Mouse (Mus musculus) ES-E14 (cell line): Measurements from ENCODE around the gene Anxa4. TPM values are rescaled to one million over a fixed set of nuclear protein-coding genes. Genes with fewer than 3 reads are reported as not detected.

ENCODE experiments used
- DNase-seq: peaks from one replicate; pipeline ENCODE4 v3.0.0-alpha.2; 2013; ENCODE audit warnings: low read depth, low spot score
- H3K27ac ChIP-seq: 2 replicates; pipeline ENCODE4 v1.5.1; 2012; ENCODE audit warnings: low read depth, mild to moderate bottlenecking, low read length, moderate library complexity, mixed read lengths; ENCODE audit not compliant: poor library complexity, insufficient read depth, severe bottlenecking
- H3K36me3 ChIP-seq: 2 replicates; pipeline ENCODE4 v1.6.1; 2012; ENCODE audit warnings: mild to moderate bottlenecking, low read length, moderate library complexity, mixed read lengths; ENCODE audit not compliant: control insufficient read depth, poor library complexity, insufficient read depth, severe bottlenecking
- H3K4me1 ChIP-seq, 2 experiments: fragments of 150-350 bp in 1 of 2; sonication (generic) in 1 of 2; 2 replicates each; pipeline ENCODE4 v1.6.1; 2012; ENCODE audit warnings: low read length in 2 of 2, mild to moderate bottlenecking in 1 of 2, mixed read lengths in 1 of 2; ENCODE audit not compliant: control insufficient read depth in 2 of 2, insufficient read depth in 2 of 2, poor library complexity in 1 of 2
- H3K4me3 ChIP-seq, 2 experiments: fragments of 150-350 bp in 1 of 2; sonication (generic) in 1 of 2; 2 replicates each; pipeline ENCODE4 v1.5.1; 2012; ENCODE audit warnings: low read length in 2 of 2, low read depth in 1 of 2, mild to moderate bottlenecking in 1 of 2, mixed read lengths in 1 of 2; ENCODE audit not compliant: insufficient read depth in 1 of 2, poor library complexity in 1 of 2, severe bottlenecking in 1 of 2
- H3K9ac ChIP-seq: 2 replicates; pipeline ENCODE4 v1.6.1; 2012; ENCODE audit warnings: low read depth, mild to moderate bottlenecking, low read length, mixed read lengths; ENCODE audit not compliant: poor library complexity, insufficient read depth, severe bottlenecking
- H3K9me3 ChIP-seq: fragments of 150-350 bp; sonication (generic); 2 replicates; pipeline ENCODE4 v1.6.1; 2012; ENCODE audit warnings: low read depth, mild to moderate bottlenecking, low read length; ENCODE audit not compliant: control insufficient read depth, insufficient read depth
- CHD2 ChIP-seq: IDR thresholded peaks from 2 replicates; pipeline ENCODE4 v1.6.1; 2014; ENCODE audit warnings: mild to moderate bottlenecking, low read depth, low read length, inconsistent platforms
- HCFC1 ChIP-seq: IDR thresholded peaks from 2 replicates; pipeline ENCODE4 v1.6.1; 2012; ENCODE audit warnings: low read length, inconsistent platforms, borderline replicate concordance; ENCODE audit not compliant: insufficient read depth
- MAFK ChIP-seq: IDR thresholded peaks from 2 replicates; pipeline ENCODE4 v1.6.1; 2014; ENCODE audit warnings: mild to moderate bottlenecking, low read depth, low read length, inconsistent platforms; ENCODE audit not compliant: insufficient read depth
- ZC3H11A ChIP-seq: IDR thresholded peaks from 2 replicates; pipeline ENCODE4 v1.6.1; 2012; ENCODE audit warnings: low read depth, mild to moderate bottlenecking, inconsistent platforms, low read length, borderline replicate concordance
- ZNF384 ChIP-seq: IDR thresholded peaks from 2 replicates; pipeline ENCODE4 v1.6.1; 2012; ENCODE audit warnings: low read depth, low read length, inconsistent platforms
- in situ Hi-C, 2 experiments: fragments of 600-800 bp; cut with MboI; formaldehyde crosslinking; loops; one replicate each; pipeline ENCODE4 v1.15.1; 2025; ENCODE audit warnings: low sequenced_read_pairs in 2 of 2, inconsistent platforms in 1 of 2; ENCODE audit not compliant: unreplicated experiment in 2 of 2
- total RNA-seq: library from RNA; depleted of rRNA; stranded (reverse); fragments of 300-350 nt; gene quantifications from 2 replicates; pipeline ENCODE4 v1.2.3, GENCODE M21; 2012; rRNA removed

Gene Anxa4
- total RNA-seq, 1 experiment: 22.1 TPM

DNA sequence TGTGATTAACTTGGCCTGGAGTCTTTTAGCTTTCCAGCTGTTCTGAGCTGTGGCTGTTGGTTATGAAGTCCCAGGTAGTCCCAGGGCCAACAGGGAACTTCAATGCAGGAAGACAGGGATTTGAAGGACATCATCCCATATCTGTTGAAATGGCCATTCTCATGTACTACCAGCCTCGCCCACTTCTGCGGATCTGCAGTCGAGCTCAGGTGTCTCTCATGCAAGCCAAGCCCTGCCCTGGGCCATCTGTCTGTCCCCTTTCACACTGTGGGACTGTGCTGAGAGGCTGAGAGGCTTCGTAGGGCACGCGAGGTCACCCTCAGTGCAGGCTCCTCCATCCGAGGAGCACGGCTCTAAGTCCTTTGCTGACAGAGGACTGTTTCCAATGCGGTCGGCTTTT lies 97.2 kb downstream of the Anxa4 start:
- DNase-seq: no peak
- Histone ChIP-seq H3K9ac (no peak overlapping the region), H3K9me3 (no peaks in the 10 kb centered on the region), H3K4me1 (no peaks in the 10 kb centered on the region; a peak in 1 of 4 replicates), H3K27ac (no peak overlapping the region), H3K36me3 (peaks cover 8% of the 10 kb centered on the region; the same call in 1 of the 2 replicates), H3K4me3 (no peak overlapping the region)
- in situ Hi-C loops: no loop called here
- TF ChIP-seq HCFC1: no peak
- TF ChIP-seq ZC3H11A: no peak

DNA sequence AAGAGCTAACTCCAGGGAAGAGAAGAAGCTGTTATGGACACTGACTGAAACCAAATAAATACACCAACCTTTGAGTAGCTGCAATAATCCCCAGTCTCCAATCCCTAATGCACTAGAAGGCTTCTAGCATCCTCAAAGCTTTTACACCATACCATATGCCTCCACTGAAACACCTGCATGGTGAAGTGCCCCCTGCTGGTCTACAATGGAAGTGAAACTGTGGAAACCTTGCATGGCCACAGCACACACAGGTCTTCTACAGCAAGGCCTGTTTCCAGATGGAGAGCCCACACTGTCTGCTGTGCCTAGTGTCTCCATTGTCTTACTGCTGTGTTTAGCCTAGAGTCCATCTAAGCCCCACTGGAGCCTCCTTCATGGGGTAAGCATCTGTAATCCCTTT lies 98.9 kb downstream of the Anxa4 start:
- TF ChIP-seq ZNF384 (no peak), ZC3H11A (0 out of 2 replicates have a peak, but pooled peaks have one; percentile 21)
- peaks cover 7% of the 10 kb centered on the region; the same call in 1 of the 2 replicates for H3K36me3 ChIP-seq
- peak; percentile 70 for DNase-seq

DNA sequence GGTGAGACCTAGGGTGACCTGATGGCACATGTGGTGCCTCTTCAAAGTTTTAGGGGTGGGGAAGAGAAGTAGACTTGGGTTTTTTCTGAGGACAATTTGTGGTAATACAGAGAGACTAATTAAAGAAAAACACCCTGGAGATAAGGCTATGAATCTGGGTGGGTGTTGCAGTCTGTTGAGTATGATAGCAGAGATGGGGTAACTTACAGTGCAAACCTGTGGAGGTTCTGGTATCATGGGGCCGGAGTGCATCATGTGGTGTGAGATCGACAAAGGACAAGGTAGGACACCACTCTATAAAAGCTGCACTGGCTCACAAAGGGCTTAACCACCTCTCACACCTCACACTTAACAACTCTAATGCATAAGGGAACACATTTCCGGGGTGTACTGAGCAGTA lies 103.7 kb downstream of the Anxa4 start:
- Histone ChIP-seq H3K4me3 (no peak overlapping the region), H3K27ac (no peak overlapping the region), H3K4me1 (peaks cover 0 to 3% of the 10 kb centered on the region in 2 experiments; a peak in 2 of 4 replicates), H3K9me3 (no peaks in the 10 kb centered on the region), H3K36me3 (0 out of 2 replicates have a peak, but pooled peaks cover 2% of the 10 kb centered on the region), H3K9ac (no peak overlapping the region)
- no peak for DNase-seq
- TF ChIP-seq HCFC1 (no peak), CHD2 (no peak), ZC3H11A (no peak), MAFK (no peak), ZNF384 (no peak)
- in situ Hi-C loops: no loop called here

More for the DNA sequence above, 98.9 kb downstream of the Anxa4 start:
- H3K27ac ChIP-seq: no peak overlapping the region
- H3K9ac ChIP-seq: no peak overlapping the region
- no peak overlapping the region for H3K4me3 ChIP-seq
- H3K9me3 ChIP-seq: no peaks in the 10 kb centered on the region
- H3K4me1 ChIP-seq: no peaks in the 10 kb centered on the region; a peak in 1 of 4 replicates
- in situ Hi-C loops: no loop called here

DNA sequence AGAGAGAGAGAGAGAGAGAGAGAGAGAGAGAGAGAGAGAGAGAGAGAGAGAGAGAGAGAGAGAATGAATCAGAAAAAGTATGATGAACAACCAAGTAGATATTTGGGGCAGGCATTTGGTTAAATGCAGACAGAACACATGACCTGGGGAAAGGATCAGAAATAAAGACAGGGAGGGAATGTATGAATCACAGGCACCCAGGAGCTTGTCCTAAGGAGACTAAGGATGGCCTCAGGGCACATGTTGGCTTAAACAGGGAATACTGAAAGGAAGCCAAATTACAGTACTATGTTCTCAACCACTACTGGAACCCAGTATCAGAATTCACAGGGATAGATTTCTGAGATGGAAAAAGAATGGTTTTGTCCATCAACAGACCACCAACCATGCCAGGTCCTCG lies 106.4 kb downstream of the Anxa4 start:
- no peak for DNase-seq
- Histone ChIP-seq H3K27ac (no peak overlapping the region), H3K4me3 (no peak overlapping the region), H3K9me3 (no peaks in the 10 kb centered on the region), H3K9ac (no peak overlapping the region), H3K36me3 (peaks cover 2% of the 10 kb centered on the region; the same call in 1 of the 2 replicates), H3K4me1 (peaks cover 0 to 3% of the 10 kb centered on the region in 2 experiments; a peak in 2 of 4 replicates)
- TF ChIP-seq ZNF384 (no peak), MAFK (no peak)
- in situ Hi-C loops: no loop called here

Other genes starting within 250 kb of the Anxa4 start
- 0.71 and 2.0 TPM in 2 replicates for gene Asprv1, start 165.4 kb downstream of the Anxa4 start, total RNA-seq
- 3.1 and 4.0 TPM in 2 replicates for gene Mxd1, start 124.4 kb downstream of the Anxa4 start, total RNA-seq
- 46.8 and 58.3 TPM in 2 replicates for gene Snrnp27, start 109.1 kb downstream of the Anxa4 start, total RNA-seq
- 14.6 and 18.5 TPM in 2 replicates for gene Gmcl1, start 60.2 kb downstream of the Anxa4 start, total RNA-seq
- gene Aak1, start 55.9 kb upstream of the Anxa4 start, total RNA-seq: 17.5 and 20.0 TPM in 2 replicates
- 105 and 113 TPM in 2 replicates for gene Nfu1, start 215.7 kb upstream of the Anxa4 start, total RNA-seq
- gene Gfpt1, start 249.3 kb upstream of the Anxa4 start, total RNA-seq: 11.3 and 16.6 TPM in 2 replicates